Mouse (Mus musculus) kidney, postnatal 0 days (tissue): ENCODE results near the gene Ptprm. TPM values are rescaled to one million over a fixed set of nuclear protein-coding genes. Genes with fewer than 3 reads are reported as not detected.

ENCODE experiments used
- ATAC-seq: fragments of 200-750 bp; cut with Nextera tagmentation; replicated peaks from 2 replicates; pipeline ENCODE4 v1.8.0; 2017; ENCODE audit warnings: low read depth, moderate number of reproducible peaks, moderate TSS enrichment, moderate library complexity; ENCODE audit not compliant: low FRiP score
- DNase-seq: peaks from one replicate; pipeline ENCODE4 v3.0.0-alpha.2; 2016; ENCODE audit warnings: low spot score
- H3K27ac ChIP-seq: fragments of 300-500 bp; sonication (generic); 2 replicates; pipeline ENCODE4 v1.5.1; 2014; ENCODE audit warnings: mild to moderate bottlenecking
- H3K27me3 ChIP-seq: fragments of 300-500 bp; sonication (generic); 2 replicates; pipeline ENCODE4 v1.6.1; 2014; ENCODE audit warnings: low read length, mixed read lengths; ENCODE audit not compliant: insufficient read depth
- H3K36me3 ChIP-seq: fragments of 300-500 bp; sonication (generic); 2 replicates; pipeline ENCODE4 v1.6.1; 2014; ENCODE audit warnings: low read length, mixed read lengths; ENCODE audit not compliant: insufficient read depth
- H3K4me1 ChIP-seq: fragments of 300-500 bp; sonication (generic); replicated peaks from 2 replicates; pipeline ENCODE4 v1.6.1; 2014; ENCODE audit warnings: antibody characterized with exemption, low read length, mixed read lengths; ENCODE audit not compliant: insufficient read depth
- H3K4me2 ChIP-seq: fragments of 300-500 bp; sonication (generic); 2 replicates; pipeline ENCODE4 v1.6.1; 2014; ENCODE audit warnings: mild to moderate bottlenecking, low read length, moderate library complexity, mixed read lengths
- H3K4me3 ChIP-seq: fragments of 300-500 bp; sonication (generic); replicated peaks from 2 replicates; pipeline ENCODE4 v1.5.1; 2014; ENCODE audit warnings: low read depth, low read length
- H3K9ac ChIP-seq: fragments of 300-500 bp; sonication (generic); 2 replicates; pipeline ENCODE4 v1.6.1; 2014; ENCODE audit warnings: low read depth, low read length
- H3K9me3 ChIP-seq: fragments of 300-500 bp; sonication (generic); replicated peaks from 2 replicates; pipeline ENCODE4 v1.6.1; 2016; ENCODE audit warnings: low read length, inconsistent platforms, mixed read lengths
- CTCF ChIP-seq: IDR thresholded peaks from 2 replicates; pipeline ENCODE4 v1.5.1; 2016; ENCODE audit warnings: antibody characterized with exemption, low read depth, mild to moderate bottlenecking, moderate library complexity
- WGBS: fragments of 180-500 bp; shearing (Covaris S2); extraction: QIAGEN DNeasy Blood & Tissue Kit; methylation state at CpG from one replicate; pipeline ENCODE4 v1.1.7; 2014; 5-methylcytosine and 5-hydroxymethylcytosine counted together
- polyA plus RNA-seq: library from polyadenylated mRNA; unstranded; fragments of >200 nt; fragmentation: Nextera tagmentation; extraction: Ambion mirVana; gene quantifications from 2 replicates; pipeline ENCODE4 v1.2.1, GENCODE M21; 2015

The Ptprm gene
- polyA plus RNA-seq, 1 experiment from 2014 or later, result 13.7 TPM

DNA sequence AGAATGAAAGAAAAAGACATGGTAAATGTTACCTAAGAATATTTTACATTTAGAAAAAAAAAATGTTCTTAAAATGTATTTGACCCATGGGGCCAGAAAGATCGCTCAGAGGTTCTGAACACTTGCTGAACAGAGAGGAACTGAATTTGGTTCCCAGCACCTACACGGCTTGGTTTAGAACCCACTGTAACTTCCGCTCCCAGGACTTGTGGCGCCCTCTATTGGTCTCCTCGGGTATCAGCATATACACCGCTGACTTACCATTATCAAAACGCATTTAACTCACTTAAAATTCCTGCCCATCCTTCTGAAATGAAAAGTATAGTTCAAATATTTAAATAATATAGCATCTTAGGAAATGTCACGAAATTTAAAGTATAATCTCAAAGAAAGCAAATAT lies 4.7 kb downstream of the Ptprm start:
- DNase-seq (no peak), ATAC-seq (no peak)
- H3K27me3 ChIP-seq, result 0 out of 2 replicates have a peak, but pooled peaks cover 2% of the 10 kb centered on the region
- no peak overlapping the region for H3K4me3 ChIP-seq
- no peaks in the 10 kb centered on the region for H3K36me3 ChIP-seq
- H3K4me2 ChIP-seq, result no peak overlapping the region
- H3K9ac ChIP-seq, result no peak overlapping the region
- no peaks in the 10 kb centered on the region for H3K9me3 ChIP-seq
- peaks cover 3% of the 10 kb centered on the region; the same call in 1 of the 2 replicates for H3K4me1 ChIP-seq
- 97% methylated on average over 8 of the region's 8 CpGs for WGBS
- no peak overlapping the region for H3K27ac ChIP-seq
- TF ChIP-seq CTCF, result peak; percentile 42

DNA sequence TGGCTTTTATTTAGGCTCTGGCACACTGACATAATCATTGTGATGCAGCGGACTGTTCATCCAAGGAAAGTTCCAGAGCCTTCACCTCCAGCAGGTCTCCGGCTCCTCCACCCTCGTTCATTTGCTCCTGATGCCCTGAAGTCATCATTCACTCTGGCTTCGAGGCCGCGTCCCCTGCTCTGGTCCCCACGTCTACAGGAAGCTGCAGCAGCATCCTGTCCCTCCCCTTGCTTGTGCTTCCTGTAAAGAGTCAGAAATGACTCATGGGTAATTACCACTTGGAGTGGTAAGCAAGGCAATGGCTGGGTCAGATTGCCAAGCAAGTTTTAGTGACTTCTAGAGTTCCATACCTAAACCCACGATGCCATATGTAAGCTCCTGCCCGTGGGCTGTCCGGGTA lies 7.3 kb downstream of the Ptprm start:
- H3K4me3 ChIP-seq, result no peak overlapping the region
- H3K4me1 ChIP-seq, result peaks cover 3% of the 10 kb centered on the region; the same call in 1 of the 2 replicates
- no peaks in the 10 kb centered on the region for H3K9me3 ChIP-seq
- no peak for TF ChIP-seq CTCF
- WGBS, result 52% methylated on average over 10 of the region's 10 CpGs
- ATAC-seq (no peak), DNase-seq (peak; percentile 57)
- H3K4me2 ChIP-seq, result 0 out of 2 replicates have a peak overlapping the region, but pooled peaks have one; percentile 5
- no peaks in the 10 kb centered on the region for H3K27me3 ChIP-seq
- H3K27ac ChIP-seq, result 0 out of 2 replicates have a peak overlapping the region, but pooled peaks have one; percentile 37
- no peaks in the 10 kb centered on the region for H3K36me3 ChIP-seq
- no peak overlapping the region for H3K9ac ChIP-seq

DNA sequence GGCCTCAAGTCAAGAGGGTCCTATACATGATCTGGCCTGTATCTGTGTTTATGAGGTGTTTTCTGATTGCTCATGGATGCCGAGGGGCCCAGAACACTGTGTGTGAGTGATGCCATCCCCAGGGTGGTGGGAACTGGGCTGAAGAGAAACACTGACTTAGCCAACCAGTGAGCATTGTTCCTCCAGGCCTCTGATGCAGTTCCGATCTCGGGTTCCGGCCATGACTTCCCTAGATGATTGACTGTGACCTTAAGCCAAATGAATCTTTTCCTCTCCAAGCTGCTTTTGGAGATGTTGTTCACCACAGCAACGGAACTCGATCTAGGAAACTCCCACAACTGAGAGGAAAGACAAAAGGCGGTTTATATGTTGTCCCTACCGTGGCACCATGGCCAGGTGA lies 9.1 kb downstream of the Ptprm start:
- no peak overlapping the region for H3K27ac ChIP-seq
- 0 out of 2 replicates have a peak, but pooled peaks cover 3% of the 10 kb centered on the region for H3K4me1 ChIP-seq
- H3K4me3 ChIP-seq, result no peak overlapping the region
- H3K9ac ChIP-seq, result no peak overlapping the region
- no peaks in the 10 kb centered on the region for H3K36me3 ChIP-seq
- H3K27me3 ChIP-seq, result no peaks in the 10 kb centered on the region
- DNase-seq, result peak; percentile 40
- H3K4me2 ChIP-seq, result no peak overlapping the region
- ATAC-seq, result no peak
- no peak for TF ChIP-seq CTCF
- no peaks in the 10 kb centered on the region for H3K9me3 ChIP-seq
- WGBS, result 55% methylated on average over 8 of the region's 8 CpGs

DNA sequence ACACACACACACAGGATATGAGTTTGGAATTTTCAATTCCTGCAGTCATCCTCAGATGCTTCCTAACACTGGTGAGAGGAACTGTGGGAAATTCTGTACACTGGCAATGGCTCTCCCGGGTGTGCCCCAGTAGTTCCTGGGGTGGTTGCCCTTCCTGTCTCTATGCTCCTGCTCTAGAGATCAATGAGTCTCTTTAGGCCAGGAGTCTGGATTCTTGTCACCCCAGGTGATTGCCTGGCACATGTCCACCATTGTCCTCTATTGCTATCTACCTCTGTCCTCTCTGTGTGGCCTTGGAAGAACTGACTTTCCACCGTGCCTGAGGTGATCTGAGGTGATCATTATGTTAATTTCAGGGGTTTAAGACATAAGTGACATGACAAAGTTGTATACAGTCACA lies 10.8 kb downstream of the Ptprm start:
- Histone ChIP-seq H3K4me3 (no peak overlapping the region), H3K9me3 (no peaks in the 10 kb centered on the region), H3K27ac (no peak overlapping the region), H3K9ac (no peak overlapping the region), H3K36me3 (no peaks in the 10 kb centered on the region), H3K4me1 (0 out of 2 replicates have a peak, but pooled peaks cover 3% of the 10 kb centered on the region), H3K4me2 (no peak overlapping the region), H3K27me3 (no peaks in the 10 kb centered on the region)
- DNase-seq (no peak), ATAC-seq (no peak)
- TF ChIP-seq CTCF, result no peak
- 65% methylated on average over 2 of the region's 2 CpGs for WGBS

DNA sequence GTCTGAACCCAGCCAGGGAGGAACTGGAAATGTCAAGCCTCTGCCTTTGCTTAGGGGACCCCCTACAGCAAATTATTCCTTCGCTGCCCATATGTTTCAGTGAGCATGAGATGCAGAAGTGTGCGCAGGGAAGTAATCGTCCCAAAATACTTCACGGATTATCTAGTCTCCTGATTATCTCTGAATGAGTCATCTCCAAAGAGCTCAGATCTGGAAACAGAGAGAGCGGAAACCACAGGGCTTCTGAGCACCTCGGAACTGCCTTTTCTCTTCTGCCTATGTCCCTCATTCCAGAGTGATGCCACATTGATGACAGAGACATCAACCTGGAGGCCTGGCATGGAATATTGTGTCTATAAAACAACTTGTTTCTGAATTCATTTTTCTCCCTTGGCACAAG lies 11.3 kb downstream of the Ptprm start:
- no peak for TF ChIP-seq CTCF
- Histone ChIP-seq H3K27me3 (no peaks in the 10 kb centered on the region), H3K4me1 (0 out of 2 replicates have a peak, but pooled peaks cover 3% of the 10 kb centered on the region), H3K27ac (no peak overlapping the region), H3K36me3 (no peaks in the 10 kb centered on the region), H3K9me3 (no peaks in the 10 kb centered on the region), H3K4me3 (no peak overlapping the region), H3K4me2 (no peak overlapping the region), H3K9ac (no peak overlapping the region)
- WGBS, result 84% methylated on average over 6 of the region's 6 CpGs
- ATAC-seq (no peak), DNase-seq (no peak)

DNA sequence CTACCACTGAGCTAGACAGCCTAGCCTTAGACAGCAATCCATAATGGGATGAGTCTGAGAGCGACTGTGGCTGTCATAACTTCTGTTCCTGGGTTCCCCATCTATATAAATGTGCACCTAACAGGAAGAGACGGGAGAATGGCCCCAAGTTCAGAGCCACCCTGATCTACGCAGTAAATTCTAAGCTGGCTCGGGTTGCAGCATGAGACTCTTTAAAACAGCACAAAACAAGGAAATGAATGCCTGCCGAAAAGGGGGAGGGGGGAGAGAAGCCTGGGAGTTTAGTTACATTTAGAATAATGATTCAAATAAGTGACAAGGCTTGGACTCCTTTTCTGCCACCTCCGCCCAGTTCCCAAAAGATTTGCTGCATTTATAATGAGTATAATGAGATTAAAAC lies 13.9 kb downstream of the Ptprm start:
- TF ChIP-seq CTCF, result no peak
- ATAC-seq, result no peak
- Histone ChIP-seq H3K9ac (no peak overlapping the region), H3K4me1 (no peaks in the 10 kb centered on the region), H3K27me3 (no peaks in the 10 kb centered on the region), H3K4me3 (no peak overlapping the region), H3K4me2 (no peak overlapping the region), H3K36me3 (no peaks in the 10 kb centered on the region), H3K27ac (no peak overlapping the region), H3K9me3 (no peaks in the 10 kb centered on the region)
- peak; percentile 54 for DNase-seq
- 52% methylated on average over 6 of the region's 6 CpGs for WGBS

DNA sequence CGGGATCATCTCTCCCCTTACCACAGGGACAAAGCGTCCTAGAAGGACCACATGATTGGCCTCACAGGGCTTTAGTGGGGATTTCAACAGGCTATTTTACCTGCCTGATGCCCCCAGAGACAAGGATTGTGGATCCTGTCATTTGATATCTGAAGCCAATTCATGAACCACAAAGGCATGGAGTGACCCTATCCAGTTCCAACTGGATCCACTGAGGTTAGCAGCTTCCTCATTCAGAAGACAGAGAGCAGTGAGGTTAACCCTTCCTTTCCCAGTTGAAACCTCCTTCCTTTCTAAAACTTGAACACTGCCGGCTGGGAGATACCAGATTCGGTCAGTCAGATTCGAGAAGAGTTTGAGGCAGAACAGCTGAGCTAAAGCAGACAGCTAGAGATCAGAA lies 14.7 kb downstream of the Ptprm start:
- Histone ChIP-seq H3K36me3 (no peaks in the 10 kb centered on the region), H3K9me3 (no peaks in the 10 kb centered on the region), H3K27me3 (no peaks in the 10 kb centered on the region), H3K27ac (no peak overlapping the region), H3K4me2 (no peak overlapping the region), H3K9ac (no peak overlapping the region), H3K4me3 (no peak overlapping the region), H3K4me1 (no peaks in the 10 kb centered on the region)
- ATAC-seq (no peak), DNase-seq (no peak)
- WGBS, result 74% methylated on average over 5 of the region's 5 CpGs
- TF ChIP-seq CTCF, result no peak
